Mouse (Mus musculus) lung, postnatal 0 days (tissue): ENCODE data around the gene Bricd5. TPM values are rescaled to one million over a fixed set of nuclear protein-coding genes. Genes with fewer than 3 reads are reported as not detected.

ENCODE experiments used
- ATAC-seq: fragments of 200-750 bp; cut with Nextera tagmentation; 2 replicates; pipeline ENCODE4 v1.8.0; 2017; ENCODE audit warnings: moderate library complexity
- DNase-seq: peaks from one replicate; pipeline ENCODE4 v3.0.0-alpha.2; 2016; ENCODE audit warnings: low spot score
- H3K27ac ChIP-seq: fragments of 300-500 bp; sonication (generic); 2 replicates; pipeline ENCODE4 v1.5.1; 2014; ENCODE audit warnings: antibody characterized with exemption, mild to moderate bottlenecking, low read length, mixed read lengths
- H3K27me3 ChIP-seq: fragments of 300-500 bp; sonication (generic); replicated peaks from 2 replicates; pipeline ENCODE4 v1.6.1; 2014; ENCODE audit warnings: low read length, mixed read lengths; ENCODE audit not compliant: insufficient read depth
- H3K36me3 ChIP-seq: fragments of 300-500 bp; sonication (generic); 2 replicates; pipeline ENCODE4 v1.6.1; 2014; ENCODE audit warnings: low read length, mixed read lengths; ENCODE audit not compliant: insufficient read depth
- H3K4me1 ChIP-seq: fragments of 300-500 bp; sonication (generic); 2 replicates; pipeline ENCODE4 v1.6.1; 2014; ENCODE audit warnings: antibody characterized with exemption, low read depth, low read length, mixed read lengths; ENCODE audit not compliant: insufficient read depth
- H3K4me2 ChIP-seq: fragments of 300-500 bp; sonication (generic); replicated peaks from 2 replicates; pipeline ENCODE4 v1.6.1; 2014; ENCODE audit warnings: low read depth, mild to moderate bottlenecking, low read length, moderate library complexity, mixed read lengths
- H3K4me3 ChIP-seq: fragments of 300-500 bp; sonication (generic); 2 replicates; pipeline ENCODE4 v1.5.1; 2014; ENCODE audit warnings: low read depth, low read length
- H3K9ac ChIP-seq: fragments of 300-500 bp; sonication (generic); replicated peaks from 2 replicates; pipeline ENCODE4 v1.6.1; 2014; ENCODE audit warnings: low read depth, mild to moderate bottlenecking
- H3K9me3 ChIP-seq: fragments of 300-500 bp; sonication (generic); 2 replicates; pipeline ENCODE4 v1.6.1; 2016; ENCODE audit warnings: low read length, mixed read lengths
- CTCF ChIP-seq: IDR thresholded peaks from 2 replicates; pipeline ENCODE4 v1.5.1; 2016; ENCODE audit warnings: antibody characterized with exemption, mild to moderate bottlenecking
- EP300 ChIP-seq: IDR thresholded peaks from 2 replicates; pipeline ENCODE4 v1.6.1; 2016; ENCODE audit warnings: antibody characterized with exemption, mild to moderate bottlenecking, control low read depth
- WGBS: fragments of 180-500 bp; shearing (Covaris S2); extraction: QIAGEN DNeasy Blood & Tissue Kit; methylation state at CpG from one replicate; pipeline ENCODE4 v1.1.7; 2014; 5-methylcytosine and 5-hydroxymethylcytosine counted together
- polyA plus RNA-seq: library from polyadenylated mRNA; unstranded; fragments of >200 nt; fragmentation: Nextera tagmentation; extraction: Ambion mirVana; gene quantifications from 2 replicates; pipeline ENCODE4 v1.2.1, GENCODE M21; 2015

The Bricd5 gene
- polyA plus RNA-seq, 1 experiment from 2014 or later = not detected

- Histone ChIP-seq H3K4me2 (no peak overlapping the region), H3K9ac (no peak overlapping the region), H3K9me3 (no peaks in the 10 kb centered on the region), H3K27ac (0 out of 2 replicates have a peak overlapping the region, but pooled peaks have one; percentile 5), H3K4me1 (no peaks in the 10 kb centered on the region; the same call in 1 of the 2 replicates), H3K36me3 (no peaks in the 10 kb centered on the region), H3K27me3 (no peaks in the 10 kb centered on the region), H3K4me3 (no peak overlapping the region)
- TF ChIP-seq EP300 = no peak
- TF ChIP-seq CTCF = no peak
- WGBS = 74% methylated on average over 14 of the region's 14 CpGs
- no peak for ATAC-seq
- DNase-seq = no peak
Observed at GRCm38 (mm10) chr17:24429201-24429983, 44.3 kb upstream of the Bricd5 start.

GRCm38 (mm10) chr17:24437016-24437415, 36.7 kb upstream of the Bricd5 start:
- H3K4me2 ChIP-seq = no peak overlapping the region
- no peak overlapping the region for H3K9ac ChIP-seq
- DNase-seq (peak; percentile 72), ATAC-seq (peak; percentile 55; the same call in 1 of the 2 replicates)
- H3K4me3 ChIP-seq = no peak overlapping the region
- H3K36me3 ChIP-seq = peaks cover 12% of the 10 kb centered on the region; the same call in 1 of the 2 replicates
- WGBS = 68% methylated on average over 5 of the region's 5 CpGs
- H3K27me3 ChIP-seq = no peaks in the 10 kb centered on the region
- TF ChIP-seq EP300 (no peak), CTCF (peak; percentile 81)
- H3K9me3 ChIP-seq = no peaks in the 10 kb centered on the region
- H3K27ac ChIP-seq = no peak overlapping the region
- H3K4me1 ChIP-seq = no peaks in the 10 kb centered on the region

DNA sequence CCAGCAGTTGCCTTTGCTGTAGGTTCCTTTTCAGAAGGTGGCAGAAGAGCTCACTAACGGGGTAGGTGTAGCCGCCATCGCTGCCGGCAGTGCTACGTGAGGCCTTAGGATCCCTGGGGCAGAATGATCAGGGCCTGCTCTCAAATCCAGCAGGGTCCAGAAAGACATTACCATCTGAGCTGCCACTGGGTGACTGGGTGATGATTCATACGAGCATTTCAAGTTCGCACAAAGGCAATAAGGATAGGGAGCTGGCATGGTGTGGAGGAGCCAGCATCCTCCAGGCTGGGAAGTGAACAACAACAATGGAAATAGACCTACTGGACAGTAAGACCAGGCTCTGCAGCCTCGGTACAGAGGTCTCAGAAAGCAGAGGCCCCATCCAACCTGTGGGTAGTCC, 33.3 kb upstream of the Bricd5 start:
- H3K4me2 ChIP-seq = no peak overlapping the region

GRCm38 (mm10) chr17:24441148-24441547, 32.5 kb upstream of the Bricd5 start:
- Histone ChIP-seq H3K4me1 (no peaks in the 10 kb centered on the region), H3K27ac (no peak overlapping the region), H3K27me3 (no peaks in the 10 kb centered on the region), H3K36me3 (peaks cover 35% of the 10 kb centered on the region), H3K9me3 (no peaks in the 10 kb centered on the region), H3K9ac (no peak overlapping the region), H3K4me3 (no peak overlapping the region), H3K4me2 (no peak overlapping the region)
- ATAC-seq (no peak), DNase-seq (no peak)
- TF ChIP-seq CTCF (peak; percentile 49), EP300 (no peak)
- WGBS = 60% methylated on average over 2 of the region's 2 CpGs

More for the DNA sequence above, 33.3 kb upstream of the Bricd5 start:
- Histone ChIP-seq H3K4me1 (no peaks in the 10 kb centered on the region), H3K4me3 (no peak overlapping the region), H3K9me3 (no peaks in the 10 kb centered on the region), H3K36me3 (peaks cover 28% of the 10 kb centered on the region; the same call in 1 of the 2 replicates), H3K27me3 (no peaks in the 10 kb centered on the region), H3K9ac (no peak overlapping the region), H3K27ac (no peak overlapping the region)
- no peak for TF ChIP-seq EP300
- no peak for TF ChIP-seq CTCF
- ATAC-seq (no peak), DNase-seq (no peak)
- WGBS = 83% methylated on average over 8 of the region's 8 CpGs

DNA sequence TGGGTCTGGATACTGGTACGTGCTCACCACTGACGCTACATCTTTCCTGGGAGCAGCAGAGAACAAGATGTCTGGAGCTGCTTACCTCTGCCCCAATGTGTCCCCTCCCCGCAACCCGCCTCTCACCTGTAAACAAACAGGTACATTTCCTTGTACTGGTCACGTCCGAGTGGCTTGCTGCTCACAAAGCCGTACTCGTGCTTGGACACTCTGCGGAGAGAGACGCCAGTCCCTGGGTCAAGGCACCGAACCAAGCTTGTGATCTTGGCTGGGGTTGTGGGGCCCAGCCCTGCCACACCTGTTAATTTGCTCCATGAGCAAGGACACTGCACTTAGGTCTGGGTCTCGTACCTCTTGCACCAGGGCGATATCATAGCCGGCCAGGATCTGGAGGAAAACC, 31.6 kb upstream of the Bricd5 start:
- Histone ChIP-seq H3K4me3 (no peak overlapping the region), H3K27ac (no peak overlapping the region), H3K36me3 (peaks cover 41% of the 10 kb centered on the region), H3K4me1 (no peaks in the 10 kb centered on the region), H3K9ac (no peak overlapping the region), H3K4me2 (no peak overlapping the region), H3K9me3 (no peaks in the 10 kb centered on the region), H3K27me3 (no peaks in the 10 kb centered on the region)
- ATAC-seq = no peak
- WGBS = 77% methylated on average over 14 of the region's 14 CpGs
- TF ChIP-seq CTCF = no peak
- no peak for TF ChIP-seq EP300
- DNase-seq = no peak

DNA sequence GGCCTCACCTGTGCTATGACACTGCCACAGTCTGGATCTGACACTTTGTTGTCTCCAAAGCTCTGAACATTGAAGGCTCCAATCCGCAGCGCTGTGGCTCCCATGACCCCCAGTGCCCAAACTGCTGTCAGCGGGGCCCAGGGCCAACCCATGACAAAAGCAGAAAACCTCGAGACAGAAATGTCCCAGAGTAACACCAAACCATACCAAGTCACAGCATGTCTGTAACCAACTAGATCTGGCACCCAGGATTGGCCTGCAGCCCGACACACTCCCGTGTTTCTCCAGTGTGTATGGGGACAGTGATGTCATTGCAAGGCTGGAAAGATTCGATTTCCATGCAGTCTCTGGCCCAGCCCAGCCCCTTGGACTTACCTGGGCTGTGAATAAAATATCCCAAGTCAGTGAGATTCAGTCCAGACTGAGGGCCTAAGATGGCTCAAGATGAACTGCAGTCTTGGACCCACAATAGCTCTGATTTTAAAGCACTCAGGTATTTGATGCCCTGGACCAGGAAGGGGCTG, 31.0 kb upstream of the Bricd5 start, which contains the start of gene Dnase1l2:
Gene Dnase1l2 (minus strand): TSS at position 474 of the 524 bp plus-strand sequence.
- Histone ChIP-seq H3K4me3 (no peak within 1 kb of the TSS), H3K9me3 (no peaks in the 10 kb centered on the region), H3K36me3 (peaks cover 40% of the 10 kb centered on the region), H3K4me1 (no peaks in the 10 kb centered on the region), H3K4me2 (no peak within 1 kb of the TSS), H3K27me3 (no peaks in the 10 kb centered on the region), H3K9ac (no peak within 1 kb of the TSS), H3K27ac (no peak within 1 kb of the TSS)
- no peak for ATAC-seq
- WGBS = 69% methylated on average over 7 of the region's 7 CpGs
- TF ChIP-seq CTCF (no peak), EP300 (no peak)
- no peak for DNase-seq
